Comparison of ENCODE assay signal across 8 mouse cellular contexts in the genomic region with DNA sequence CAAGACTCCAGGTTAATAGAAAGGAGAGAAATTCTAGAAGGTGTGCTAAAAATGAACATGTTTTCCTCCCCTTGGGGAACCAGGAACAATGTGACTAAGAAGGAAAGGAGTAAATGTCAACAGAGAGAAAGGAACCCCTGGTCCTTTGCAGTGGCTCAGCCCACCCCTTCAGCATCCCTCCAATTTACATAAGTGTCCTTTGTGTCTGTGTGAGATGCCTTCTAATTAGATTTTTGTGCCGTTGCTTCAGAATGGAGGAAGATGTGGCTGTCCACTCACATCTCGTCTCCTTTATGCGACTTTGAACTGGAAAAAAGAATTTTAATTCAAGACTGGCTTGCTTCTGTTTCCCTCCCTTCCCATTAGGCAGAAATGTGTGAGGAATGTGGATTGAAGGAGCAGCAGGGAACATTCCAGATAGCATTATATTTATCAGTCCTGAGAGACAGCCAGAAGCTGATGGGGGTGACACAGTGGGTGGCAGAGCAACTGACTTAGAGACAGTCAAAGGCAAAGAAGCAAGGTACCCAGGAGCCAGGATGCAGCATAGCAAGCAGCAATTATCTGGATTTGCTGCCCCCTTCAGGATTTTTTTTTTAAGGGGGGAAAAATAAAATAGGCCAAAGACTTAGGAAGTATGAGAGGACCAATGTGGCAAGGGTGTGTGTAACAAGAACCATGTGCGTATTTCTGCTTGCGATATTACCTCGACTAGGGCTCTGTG.
DNase-seq lines count a peak whose midpoint lies in the region; ATAC-seq and TF ChIP-seq lines count a peak whose summit lies in the region.

No protein-coding gene starts in this region.

- TF ChIP-seq POLR2A in thymus, adult 2 months (IDR thresholded peaks at IDR 0.05; ENCODE audit: control insufficient read depth, extremely low read depth, insufficient read depth, low read length, poor library complexity) = no peak

- peak; percentile 62 for TF ChIP-seq CTCF in stomach, postnatal 0 days (IDR thresholded peaks at IDR 0.05; ENCODE audit: low read depth)
- no peak for TF ChIP-seq CTCF in thymus, adult 2 months (IDR thresholded peaks at IDR 0.05; ENCODE audit: borderline replicate concordance, control insufficient read depth, extremely low read depth, insufficient read depth, low read length, poor library complexity)

- H3K36me3 ChIP-seq in neural tube, embryonic 11.5 days (ENCODE audit: control insufficient read depth, insufficient read depth, low read length) = no peaks in the 10 kb centered on the region
- no peaks in the 10 kb centered on the region for H3K36me3 ChIP-seq in hindbrain, embryonic 13.5 days
- H3K36me3 ChIP-seq in stomach, postnatal 0 days (ENCODE audit: control insufficient read depth, insufficient read depth, low read length) = no peaks in the 10 kb centered on the region
- no peaks in the 10 kb centered on the region for H3K36me3 ChIP-seq in thymus, adult 2 months (ENCODE audit: control insufficient read depth, insufficient read depth, low read length)

- TF ChIP-seq EP300 in stomach, postnatal 0 days (optimal IDR thresholded peaks at IDR 0.05) = no peak

- no peak overlapping the region for H3K27ac ChIP-seq in neural tube, embryonic 11.5 days (ENCODE audit: low read depth, low read length)
- H3K27ac ChIP-seq in hindbrain, embryonic 13.5 days = peak overlapping the region; percentile 24
- H3K27ac ChIP-seq in stomach, postnatal 0 days (replicated peaks) = no peak overlapping the region
- H3K27ac ChIP-seq in thymus, adult 2 months (ENCODE audit: control insufficient read depth, insufficient read depth, low read length) = no peak overlapping the region

- 0 out of 2 replicates have a peak, but pooled peaks cover 3% of the 10 kb centered on the region for H3K4me1 ChIP-seq in neural tube, embryonic 11.5 days (ENCODE audit: control insufficient read depth, insufficient read depth, low read length)
- peaks cover 10% of the 10 kb centered on the region for H3K4me1 ChIP-seq in hindbrain, embryonic 13.5 days (replicated peaks)
- no peaks in the 10 kb centered on the region for H3K4me1 ChIP-seq in stomach, postnatal 0 days (replicated peaks; ENCODE audit: control insufficient read depth, insufficient read depth)
- H3K4me1 ChIP-seq in thymus, adult 2 months (replicated peaks; ENCODE audit: control insufficient read depth, insufficient read depth, low read length) = no peaks in the 10 kb centered on the region

- H3K27me3 ChIP-seq in neural tube, embryonic 11.5 days (ENCODE audit: control insufficient read depth, insufficient read depth, low read length) = no peaks in the 10 kb centered on the region
- H3K27me3 ChIP-seq in hindbrain, embryonic 13.5 days = no peaks in the 10 kb centered on the region
- H3K27me3 ChIP-seq in stomach, postnatal 0 days (ENCODE audit: control insufficient read depth, insufficient read depth, low read length) = no peaks in the 10 kb centered on the region
- no peaks in the 10 kb centered on the region for H3K27me3 ChIP-seq in thymus, adult 2 months (ENCODE audit: control insufficient read depth, insufficient read depth, low read length)

- H3K4me2 ChIP-seq in neural tube, embryonic 11.5 days (ENCODE audit: low read depth) = no peak overlapping the region
- H3K4me2 ChIP-seq in hindbrain, embryonic 13.5 days = no peak overlapping the region
- H3K4me2 ChIP-seq in stomach, postnatal 0 days (replicated peaks; ENCODE audit: low read depth) = no peak overlapping the region

- ATAC-seq in neural tube, embryonic 11.5 days (ENCODE audit: insufficient read depth, low FRiP score, low TSS enrichment) = 0 out of 2 replicates have a peak, but pooled peaks have one; percentile 28
- ATAC-seq in hindbrain, embryonic 13.5 days (ENCODE audit: low FRiP score) = peak; percentile 77; the same call in 1 of the 2 replicates
- ATAC-seq in stomach, postnatal 0 days (ENCODE audit: low FRiP score, low TSS enrichment) = no peak

- H3K4me3 ChIP-seq in neural tube, embryonic 11.5 days (ENCODE audit: low read depth, low read length) = no peak overlapping the region
- H3K4me3 ChIP-seq in hindbrain, embryonic 13.5 days = no peak overlapping the region
- H3K4me3 ChIP-seq in stomach, postnatal 0 days (ENCODE audit: low read depth, low read length) = no peak overlapping the region
- H3K4me3 ChIP-seq in thymus, adult 2 months (ENCODE audit: control insufficient read depth, insufficient read depth, low read length) = no peak overlapping the region

- DNase-seq in cerebellum, adult 11-12 months = peak; percentile 25
- DNase-seq in cerebellum, adult 8-10 months = no peak
- no peak for DNase-seq in neural tube, embryonic 11.5 days (ENCODE audit: low spot score)
- no peak for DNase-seq in neural tube, embryonic 10.5 days (ENCODE audit: extremely low spot score, low spot score)
- DNase-seq in stomach, postnatal 0 days (ENCODE audit: low spot score) = no peak
- DNase-seq in spleen, postnatal 14 days (ENCODE audit: low spot score in 2 of 2) = no peak
- no peak for DNase-seq in thymus, adult 2 months

- WGBS in neural tube, embryonic 11.5 days = 61% methylated on average over 6 of the region's 6 CpGs
- WGBS in hindbrain, embryonic 13.5 days = 47% methylated on average over 6 of the region's 6 CpGs
- 64% methylated on average over 6 of the region's 6 CpGs for WGBS in stomach, postnatal 0 days
- WGBS in thymus, adult 2 months = 79% methylated on average over 6 of the region's 6 CpGs

- no peaks in the 10 kb centered on the region for H3K9me3 ChIP-seq in neural tube, embryonic 11.5 days (ENCODE audit: control insufficient read depth, low read length)
- H3K9me3 ChIP-seq in hindbrain, embryonic 13.5 days = no peaks in the 10 kb centered on the region
- no peaks in the 10 kb centered on the region for H3K9me3 ChIP-seq in stomach, postnatal 0 days (ENCODE audit: control insufficient read depth, low read length)

- H3K9ac ChIP-seq in neural tube, embryonic 11.5 days (ENCODE audit: low read length) = no peak overlapping the region
- no peak overlapping the region for H3K9ac ChIP-seq in hindbrain, embryonic 13.5 days
- H3K9ac ChIP-seq in stomach, postnatal 0 days (ENCODE audit: low read length) = no peak overlapping the region
